Mouse (Mus musculus) cerebellum, adult 8-10 months (tissue): ENCODE results near the gene Slc2a12.

Source experiments
- DNase-seq: peaks from one replicate; pipeline ENCODE4 v3.0.0; 2022

The Slc2a12 gene

DNA sequence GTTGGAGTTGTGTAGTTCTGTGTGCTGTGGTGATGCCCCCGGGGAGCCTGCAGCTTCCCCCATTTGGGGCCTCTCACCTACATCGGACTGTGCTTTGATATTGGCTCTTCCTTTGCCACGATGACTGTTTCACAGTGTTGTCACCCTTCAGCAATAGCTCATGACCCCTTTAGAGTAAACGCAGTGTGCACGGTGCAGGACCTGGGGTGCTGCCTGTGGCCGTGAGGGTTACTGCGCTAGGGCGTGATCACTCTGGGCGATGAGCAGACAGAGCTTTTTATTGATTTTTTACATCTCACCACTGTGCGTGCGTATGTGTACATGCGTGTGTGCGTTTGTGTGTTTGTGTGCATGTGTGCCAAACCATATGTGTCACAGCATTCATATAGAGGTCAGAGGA, 23.7 kb downstream of the Slc2a12 start:
- DNase-seq: no peak

DNA sequence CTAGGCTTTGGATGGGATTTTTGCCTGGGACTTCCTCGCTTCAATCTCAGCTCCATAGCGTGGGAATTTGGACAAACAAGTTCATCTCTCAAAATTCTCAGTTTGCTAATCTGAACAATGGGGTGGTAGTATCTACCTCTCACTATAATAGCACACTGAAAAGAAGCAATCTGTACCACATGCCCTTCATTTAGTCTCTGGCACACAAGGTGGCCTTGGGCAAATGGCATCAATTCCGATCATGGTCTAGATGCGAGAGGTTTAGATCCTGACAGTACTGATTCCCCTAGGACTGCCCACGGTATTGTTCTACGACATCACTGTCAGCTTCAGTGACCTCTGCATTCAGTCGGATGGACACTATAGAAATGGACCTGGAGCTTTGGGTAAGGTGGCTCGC, 29.4 kb downstream of the Slc2a12 start:
- DNase-seq: no peak

DNA sequence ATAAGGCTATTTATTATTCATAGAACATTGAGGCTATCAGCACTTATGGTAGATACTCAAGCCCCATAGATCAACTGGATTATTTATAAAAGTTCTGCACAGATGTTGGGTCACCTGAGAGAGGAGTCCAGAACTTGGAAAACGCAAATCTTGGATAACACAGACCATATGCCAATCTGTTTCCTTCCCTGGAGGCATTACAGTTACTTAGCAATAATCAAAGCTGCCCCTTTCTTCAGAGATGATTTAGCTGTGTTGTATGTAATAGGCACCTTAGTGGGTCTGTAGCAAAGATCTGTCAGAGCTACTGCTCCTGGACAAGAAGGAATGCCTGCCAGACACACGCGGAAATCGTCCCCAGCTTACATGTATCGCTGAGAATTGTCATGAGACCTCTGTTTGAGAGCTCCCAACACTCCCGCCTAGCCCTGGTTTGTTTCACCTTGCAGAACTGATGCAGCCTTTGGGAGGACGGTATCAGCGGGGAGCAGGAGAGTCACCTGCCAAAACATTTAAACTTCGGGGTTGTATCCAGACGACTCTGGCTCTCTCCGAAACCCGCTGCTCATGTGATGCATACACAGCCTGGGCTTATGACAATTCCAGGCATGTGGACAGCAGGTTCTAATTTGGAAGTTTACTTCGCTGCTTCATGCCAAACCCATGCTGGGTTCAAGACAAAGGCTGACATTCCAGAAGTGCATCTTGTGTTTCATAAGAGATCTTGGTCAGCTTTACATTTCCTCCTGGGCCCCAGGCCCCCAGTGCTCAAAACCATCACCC, 31.2 kb downstream of the Slc2a12 start:
- DNase-seq: peak; percentile 27

GRCm38 (mm10) chr10:22696236-22696635, 51.4 kb downstream of the Slc2a12 start:
- DNase-seq: no peak

DNA sequence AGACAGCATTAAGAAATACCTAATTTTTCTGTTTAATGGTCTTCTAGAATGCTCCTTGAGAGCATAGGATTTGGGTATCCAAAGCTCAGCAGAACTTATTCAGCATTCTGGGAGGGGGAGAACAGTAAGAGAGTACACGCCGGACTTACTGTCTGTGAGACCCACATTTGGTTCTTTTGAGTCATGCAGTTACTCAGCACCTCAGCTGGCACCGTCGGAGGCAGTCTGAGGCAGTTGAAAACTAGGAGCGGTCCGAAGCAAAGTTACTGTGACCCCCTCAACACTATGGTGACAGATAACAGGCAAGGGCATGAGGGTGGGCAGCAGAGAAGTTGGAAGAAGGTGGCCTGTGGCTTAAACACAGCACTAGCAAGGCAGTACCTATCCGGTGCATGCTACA, 52.1 kb downstream of the Slc2a12 start:
- no peak for DNase-seq

- DNase-seq: no peak
These were observed 53.5 kb downstream of the Slc2a12 start for GRCm38 (mm10) chr10:22698158-22698953.

DNA sequence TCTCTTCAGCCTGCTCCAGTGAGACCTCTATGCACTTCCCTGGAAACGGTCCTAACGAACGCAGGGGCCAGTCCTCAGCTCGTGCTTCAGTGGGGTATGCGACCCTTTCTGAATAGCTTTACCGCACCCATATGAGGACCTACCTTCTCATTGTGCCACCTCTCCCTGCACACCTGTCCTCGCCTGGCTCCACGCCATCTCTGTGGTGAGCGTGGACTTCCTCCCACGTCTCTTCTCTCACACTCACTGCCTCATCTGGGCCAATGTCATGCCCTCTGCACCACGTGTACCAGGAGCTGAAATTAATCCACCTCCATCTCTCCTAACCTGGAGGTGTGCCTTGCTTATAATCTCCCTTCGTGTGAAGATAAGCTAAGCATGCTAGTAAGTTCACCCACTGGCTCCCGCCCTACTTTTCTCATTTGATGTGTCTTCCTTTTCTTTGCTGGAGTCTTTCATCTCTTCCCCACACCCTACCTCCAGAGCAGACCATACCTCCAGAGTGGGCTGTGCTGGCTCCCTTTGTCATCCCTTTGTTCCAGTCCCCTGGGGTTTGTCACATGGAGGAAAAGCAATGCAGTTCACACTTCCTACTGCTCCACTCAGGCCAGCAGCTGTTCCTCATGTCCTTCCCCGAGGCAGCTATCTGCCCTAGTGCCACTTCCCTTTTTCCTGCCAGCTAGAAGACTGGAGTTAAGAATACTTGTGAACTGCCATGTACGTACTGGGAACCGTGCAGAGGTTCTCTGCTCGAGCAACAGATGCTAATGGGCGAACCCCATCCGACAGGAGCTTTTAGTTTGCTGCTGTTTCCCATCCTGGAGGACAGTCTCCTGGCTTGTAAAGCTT, 54.9 kb downstream of the Slc2a12 start:
- no peak for DNase-seq

- DNase-seq: no peak
These were observed 56.0 kb downstream of the Slc2a12 start for GRCm38 (mm10) chr10:22700773-22701172.

DNA sequence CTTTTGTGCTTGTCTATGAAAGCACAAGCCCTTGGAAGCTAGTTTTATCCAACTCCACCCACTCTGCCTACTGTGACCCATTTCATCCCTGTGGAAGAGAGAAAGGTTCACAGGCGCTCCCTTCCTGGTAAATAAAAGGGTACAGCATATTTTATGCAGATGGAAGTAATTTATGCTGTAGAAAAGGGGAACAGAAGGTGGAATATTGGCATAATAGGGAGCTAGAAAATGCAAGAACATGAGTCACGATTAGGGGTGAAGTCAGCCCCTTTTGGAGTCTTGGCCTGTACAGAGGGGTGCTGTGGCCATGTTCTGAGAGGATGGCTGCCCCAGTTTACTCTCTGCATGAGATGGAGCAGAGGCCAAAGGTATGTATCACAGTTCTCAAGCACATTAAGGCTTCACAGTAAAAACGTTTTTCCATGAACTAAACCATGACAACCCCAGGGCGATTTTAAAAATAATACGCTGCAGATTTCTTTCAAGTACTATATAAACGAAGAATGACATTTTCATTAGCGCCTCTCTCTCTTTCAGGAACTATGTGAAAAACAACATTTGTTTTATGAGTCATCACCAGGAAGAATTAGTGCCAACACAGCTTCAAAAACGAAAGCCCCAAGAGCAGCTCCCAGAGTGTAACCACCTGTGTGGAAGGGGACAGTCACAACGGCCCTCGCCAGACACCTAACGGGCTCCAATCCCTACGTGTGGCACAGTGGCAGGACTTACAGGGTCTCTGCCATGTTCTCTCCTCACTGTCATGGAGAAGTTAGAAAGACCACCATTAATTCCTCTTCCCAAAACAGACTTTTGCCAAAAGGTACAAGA, 56.9 kb downstream of the Slc2a12 start:
- DNase-seq: peak; percentile 72

DNA sequence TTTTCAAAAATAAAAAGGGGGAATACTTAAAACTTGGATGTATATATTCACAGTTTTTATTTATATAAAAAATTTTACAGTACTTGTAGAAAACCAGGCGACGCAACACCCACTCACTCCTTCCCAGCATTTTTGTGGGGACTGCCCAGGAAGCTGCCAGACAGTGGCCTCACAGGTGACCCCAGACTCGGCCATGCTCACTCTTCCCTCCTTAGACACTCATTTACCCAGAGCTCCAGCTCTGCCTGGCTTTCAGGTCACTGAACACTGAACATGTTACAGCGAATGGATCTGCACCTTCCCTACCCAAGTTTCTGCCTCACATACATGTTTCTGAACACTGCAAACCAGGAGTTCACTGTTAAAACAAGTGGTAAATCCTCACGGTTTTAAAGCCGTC, 59.0 kb downstream of the Slc2a12 start:
- no peak for DNase-seq

DNA sequence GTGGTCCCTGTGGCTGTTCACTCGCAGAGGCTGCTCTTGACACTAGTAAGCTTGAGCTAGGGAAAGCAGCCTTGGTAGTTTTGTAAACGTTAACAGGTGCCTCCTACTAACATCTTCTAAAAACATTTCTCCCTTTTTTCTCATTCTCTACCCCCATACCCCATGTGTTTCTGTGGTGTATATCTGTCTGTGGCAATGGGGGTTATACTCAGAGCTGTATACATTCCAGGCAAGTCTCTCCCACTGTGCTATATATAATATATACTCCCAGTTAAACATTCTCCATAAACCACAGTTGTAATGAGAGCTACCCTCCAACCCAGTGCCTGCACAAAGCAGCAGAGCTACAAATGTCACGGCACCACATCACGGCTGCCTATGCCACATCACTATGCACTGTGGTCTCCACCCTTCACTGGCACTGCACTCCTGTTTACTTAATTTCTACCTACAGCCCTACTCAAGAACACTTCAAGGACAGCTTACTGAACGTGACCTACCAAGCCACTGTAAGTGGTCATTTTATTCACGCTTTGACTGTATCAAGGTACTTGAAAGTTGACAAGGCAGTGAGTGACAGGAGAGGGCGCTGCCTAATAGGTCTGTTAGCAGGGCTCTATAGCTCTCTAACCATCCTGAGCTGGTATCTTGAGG, 63.5 kb downstream of the Slc2a12 start:
- no peak for DNase-seq

- DNase-seq: no peak
These were observed 65.5 kb downstream of the Slc2a12 start for GRCm38 (mm10) chr10:22710173-22710777.

DNA sequence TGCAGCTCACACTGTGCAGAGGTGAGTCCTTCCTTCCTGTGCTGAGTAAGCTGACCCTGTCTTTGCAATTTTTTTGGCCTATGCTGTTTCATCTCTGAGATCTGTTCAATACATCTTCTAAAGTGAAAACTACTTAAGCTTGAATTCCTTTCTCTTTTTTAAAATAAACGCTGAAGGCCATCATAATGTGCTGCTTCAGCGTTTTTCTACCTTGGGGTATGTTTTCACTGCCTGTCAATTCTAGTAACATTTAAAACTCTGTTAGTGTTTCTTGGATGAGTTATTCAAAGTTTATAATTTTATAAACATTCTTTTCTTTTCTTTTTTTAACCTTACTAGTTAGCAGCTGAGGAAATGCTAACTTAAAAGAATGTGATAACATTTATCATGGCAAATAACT, 68.1 kb downstream of the Slc2a12 start:
- DNase-seq: no peak

GRCm38 (mm10) chr10:22714520-22714919, 69.7 kb downstream of the Slc2a12 start:
- DNase-seq: peak; percentile 69

GRCm38 (mm10) chr10:22718475-22718874, 73.7 kb downstream of the Slc2a12 start:
- DNase-seq: peak; percentile 60

DNA sequence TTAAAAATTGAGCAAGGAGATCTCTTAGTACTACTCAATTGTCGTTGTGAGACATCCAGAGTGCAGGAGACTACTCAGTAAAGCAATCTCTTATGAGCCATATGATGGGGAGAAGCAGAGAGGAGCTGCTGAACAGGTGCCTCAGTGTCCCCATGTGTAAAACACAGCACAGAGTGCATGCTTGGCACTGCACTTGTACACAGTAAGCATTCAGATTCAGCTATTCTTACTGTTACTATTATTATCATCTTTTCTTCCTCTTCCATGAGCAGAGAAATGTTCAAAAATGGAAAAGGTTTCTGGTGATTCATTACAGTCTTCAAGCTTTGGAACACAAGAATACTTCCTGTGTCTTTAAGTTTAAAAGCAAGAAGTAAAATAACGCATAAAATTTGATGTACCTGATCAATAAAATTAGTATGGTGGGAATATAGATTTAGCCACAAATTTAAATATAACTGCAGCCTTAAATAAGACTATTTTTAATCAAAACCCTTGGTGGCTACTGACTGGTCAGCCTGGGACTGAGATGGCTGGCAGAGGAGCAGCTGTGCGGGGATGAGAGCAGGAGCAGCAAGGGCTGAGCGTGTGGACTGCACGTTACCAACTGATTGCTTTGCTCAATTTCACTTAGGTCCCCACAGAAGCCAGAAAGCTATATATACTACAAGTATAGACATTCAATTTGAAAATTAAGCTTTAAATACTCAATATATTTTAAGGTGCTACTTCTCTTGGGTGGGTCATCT, 76.1 kb downstream of the Slc2a12 start:
- DNase-seq: no peak

GRCm38 (mm10) chr10:22725166-22725565, 80.4 kb downstream of the Slc2a12 start:
- no peak for DNase-seq

DNA sequence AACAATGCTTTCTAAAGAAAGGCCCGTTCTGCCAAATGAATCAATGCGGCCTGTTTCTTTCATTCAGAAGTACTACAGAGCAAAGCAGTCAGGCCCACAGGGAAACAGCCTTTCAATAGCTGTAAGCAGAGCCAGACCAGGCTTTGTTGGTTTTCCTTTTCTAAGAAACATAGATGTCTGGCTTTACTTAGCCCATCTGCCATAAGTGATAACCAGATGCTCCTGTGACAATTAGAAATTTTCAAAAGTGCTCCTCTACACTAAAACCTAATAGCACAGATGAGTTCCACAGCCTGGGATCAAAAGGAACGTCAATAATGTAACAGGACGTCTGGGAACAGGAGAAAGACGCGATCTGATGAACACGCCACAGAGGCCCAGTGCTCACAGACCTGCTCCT, 81.5 kb downstream of the Slc2a12 start:
- DNase-seq: no peak

DNA sequence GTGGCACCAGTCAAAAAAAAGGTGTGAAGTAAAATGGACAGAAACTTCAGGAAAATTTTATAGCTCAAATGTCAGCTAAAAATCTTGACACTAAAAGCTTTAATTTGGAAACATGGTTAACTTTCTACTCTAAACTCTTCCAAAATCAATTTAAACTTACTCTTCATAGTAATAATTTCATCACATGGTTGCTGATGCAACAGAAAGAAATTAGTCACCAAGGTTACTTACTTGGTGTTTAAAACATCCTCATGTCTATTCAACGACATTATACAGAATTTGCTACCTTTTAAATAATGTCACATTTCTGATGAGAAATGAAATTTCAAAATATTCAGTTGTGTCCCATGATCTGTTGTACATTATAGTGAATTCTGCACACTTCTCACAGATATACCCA, 83.4 kb downstream of the Slc2a12 start:
- DNase-seq: no peak

- DNase-seq: no peak
These were observed 85.6 kb downstream of the Slc2a12 start for GRCm38 (mm10) chr10:22730266-22730991.
